Mouse (Mus musculus) frontal cortex, adult (tissue): ENCODE data around the gene Mxd3.

ENCODE experiments used
- ATAC-seq: cut with Nextera tagmentation; 2 replicates; pipeline ENCODE4 v1.9.2; 2017; ENCODE audit warnings: mild to moderate bottlenecking, moderate library complexity, mixed read lengths; ENCODE audit not compliant: low TSS enrichment

Mxd3 gene

DNA sequence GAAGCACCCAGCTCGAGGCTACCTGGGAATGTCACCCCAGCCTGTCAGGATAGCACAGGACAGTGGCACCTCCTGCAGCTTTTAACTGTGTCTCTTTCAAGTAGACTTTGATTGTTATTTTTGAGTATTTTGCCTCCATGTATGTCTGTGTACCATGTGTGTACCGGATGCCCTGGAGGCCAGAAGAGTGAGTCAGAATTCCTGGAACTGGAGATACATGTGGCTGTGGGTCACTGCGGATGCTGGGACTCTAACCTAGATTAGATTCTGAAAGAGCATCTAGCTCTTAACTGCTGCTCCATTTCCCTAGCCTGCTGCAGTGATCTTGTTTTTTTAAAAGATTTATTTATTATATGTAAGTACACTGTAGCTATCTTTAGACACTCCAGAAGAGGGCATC, 2.7 kb upstream of the Mxd3 start:
- no peak for ATAC-seq

DNA sequence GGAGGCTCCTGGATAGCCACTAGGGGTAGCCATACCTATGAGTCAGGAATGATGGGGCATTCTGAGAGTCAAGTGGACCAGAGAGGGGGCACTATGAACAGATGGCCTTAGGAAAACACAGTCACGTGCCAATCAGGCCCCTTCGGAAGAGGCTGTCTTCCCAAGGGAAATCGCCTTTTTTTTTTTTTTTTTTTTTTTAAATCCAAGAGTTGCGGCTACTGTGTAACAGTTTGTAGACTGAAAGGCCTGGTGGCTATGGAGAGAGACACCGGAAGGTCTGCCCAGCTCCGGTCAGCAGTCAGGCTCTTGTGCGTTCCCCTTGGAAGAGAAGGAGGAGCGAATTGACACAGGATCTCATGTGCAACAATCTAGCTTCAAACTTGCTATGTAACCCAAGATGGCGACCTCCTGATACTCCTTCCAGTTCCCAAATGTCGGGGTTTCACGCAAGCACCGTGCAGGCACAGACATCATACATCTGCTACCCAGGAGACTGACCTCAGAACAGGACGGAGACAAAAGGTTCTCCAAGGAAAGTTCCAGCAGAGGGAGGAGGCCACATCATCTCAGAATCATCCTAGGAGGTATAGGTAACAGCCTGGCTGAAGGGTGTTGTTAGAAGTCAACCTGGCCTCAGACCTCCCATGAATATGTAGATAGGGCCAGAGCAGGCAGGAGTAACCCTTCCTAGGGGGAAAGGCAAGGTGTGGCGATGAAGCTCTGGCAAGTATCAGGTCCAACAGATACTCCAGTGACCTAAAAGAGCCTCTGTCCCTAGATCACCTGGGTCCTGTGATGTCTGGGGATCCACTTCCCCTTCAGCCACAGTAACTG, 1.2 kb upstream of the Mxd3 start:
- no peak for ATAC-seq

- ATAC-seq, result no peak
Observed at GRCm38 (mm10) chr13:55329109-55329682, 427 bp downstream of the Mxd3 start.

DNA sequence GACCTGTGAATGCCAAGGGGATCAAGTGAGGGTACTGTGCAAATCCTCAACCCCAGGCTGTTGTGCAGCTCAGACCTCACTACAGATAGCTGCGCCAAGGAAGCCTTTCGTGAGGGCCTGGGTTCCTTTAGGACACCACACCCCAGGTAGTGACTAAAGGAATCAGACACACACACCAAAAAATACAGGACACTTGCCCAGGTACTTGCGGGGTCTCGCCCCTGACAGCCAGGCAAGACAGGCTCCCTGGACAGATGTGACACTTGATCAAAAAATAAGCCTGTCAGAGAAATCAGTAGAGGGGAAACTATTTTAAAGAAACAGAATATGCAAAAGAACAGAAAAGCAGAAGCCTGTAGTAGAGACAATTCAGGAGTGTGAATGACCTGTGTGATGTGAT, 982 bp downstream of the Mxd3 start:
- no peak for ATAC-seq

DNA sequence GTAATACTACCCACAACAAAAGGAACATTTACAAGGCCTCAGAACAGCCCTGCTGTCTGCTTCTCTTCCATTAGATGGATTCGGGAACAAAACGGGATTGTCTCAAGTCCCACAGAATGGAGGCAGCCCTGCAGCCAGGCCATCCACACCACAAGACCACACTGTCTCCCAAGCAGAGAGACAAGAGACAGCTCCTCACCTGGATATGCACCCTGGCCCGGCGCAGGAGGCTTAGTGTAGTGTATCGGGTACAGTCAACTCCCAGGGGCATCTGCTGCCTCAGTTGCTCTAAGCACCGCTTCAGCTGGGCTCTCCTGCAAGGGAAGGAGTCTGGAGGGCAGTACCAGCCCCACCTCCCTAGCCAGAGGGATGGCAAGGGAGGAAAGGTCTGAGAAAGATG, 1.5 kb downstream of the Mxd3 start:
- ATAC-seq, result no peak

- ATAC-seq, result peak; percentile 65
Observed at GRCm38 (mm10) chr13:55327633-55328032, 2.0 kb downstream of the Mxd3 start.

DNA sequence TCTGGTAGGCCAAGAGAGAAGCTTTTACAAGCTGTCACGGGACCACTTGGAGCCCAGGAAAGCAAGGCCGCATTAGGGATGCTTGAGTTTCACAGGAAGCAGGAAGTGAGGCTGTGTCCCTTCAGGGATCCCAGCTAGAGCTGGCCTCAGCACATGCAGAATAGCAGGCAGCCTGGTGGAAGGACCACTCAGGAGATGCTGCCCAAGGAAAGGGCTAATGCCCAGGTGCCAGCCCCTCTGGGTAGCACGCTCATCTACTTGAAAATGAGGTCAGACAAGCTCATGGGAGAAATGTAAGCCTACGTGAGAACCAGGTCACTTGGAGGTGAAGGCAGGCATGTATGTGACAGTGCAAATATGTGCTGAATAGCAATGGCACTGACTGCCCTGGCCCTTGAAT, 2.5 kb downstream of the Mxd3 start:
- no peak for ATAC-seq

DNA sequence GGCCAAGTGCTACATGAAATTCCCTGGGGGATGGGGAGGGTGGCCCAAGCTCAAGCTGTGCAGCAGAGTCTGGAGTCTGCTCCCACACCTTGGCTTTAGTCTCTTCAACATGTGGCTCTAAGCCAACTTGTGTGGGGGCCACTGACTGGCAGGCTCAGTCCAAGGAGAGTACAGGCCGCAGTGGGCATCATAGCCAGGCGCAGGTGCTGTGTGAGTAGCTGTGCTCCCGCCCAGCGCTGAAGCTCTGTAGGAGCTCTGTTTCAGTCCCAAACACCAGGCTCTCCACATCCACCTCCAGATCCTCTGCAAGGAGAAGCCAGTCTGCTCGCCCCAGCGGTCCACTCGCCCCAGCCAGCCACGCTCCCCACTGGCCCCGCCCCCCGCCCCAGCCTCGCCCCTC, 4.0 kb downstream of the Mxd3 start:
- peak; percentile 31 for ATAC-seq

DNA sequence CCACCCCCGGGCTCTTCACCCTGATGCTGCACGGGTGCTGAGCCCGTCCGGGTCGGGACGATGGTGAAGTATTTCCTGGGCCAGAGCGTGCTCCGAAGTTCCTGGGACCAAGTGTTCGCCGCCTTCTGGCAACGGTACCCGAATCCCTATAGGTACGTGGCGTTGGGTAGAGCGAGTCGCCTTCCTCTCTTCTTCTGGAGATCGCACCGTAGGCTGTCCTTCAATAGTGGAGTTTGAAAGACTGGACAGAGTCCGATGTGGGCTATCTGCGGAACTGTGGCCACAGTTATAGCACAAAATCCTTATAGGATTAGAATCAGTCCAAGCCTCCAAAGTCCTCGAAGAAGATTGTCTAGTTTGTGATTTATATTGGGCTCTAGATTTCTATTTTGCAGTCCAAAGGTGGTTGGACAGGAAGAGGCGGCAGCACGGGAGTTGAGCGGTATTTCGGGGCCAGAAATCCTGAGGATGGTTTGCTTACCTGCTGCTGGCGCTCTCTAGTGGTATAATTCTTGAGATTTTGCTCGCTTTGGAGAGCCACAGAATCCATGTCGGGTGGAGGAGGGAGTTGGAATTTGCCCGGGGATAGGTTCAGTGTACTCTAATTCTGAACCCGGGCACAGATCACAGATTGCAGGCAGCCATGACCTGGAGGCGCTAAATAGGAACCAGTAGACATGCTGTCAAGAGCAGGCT, 7.3 kb downstream of the Mxd3 start:
- ATAC-seq, result peak; percentile 38; the same call in 1 of the 2 replicates

DNA sequence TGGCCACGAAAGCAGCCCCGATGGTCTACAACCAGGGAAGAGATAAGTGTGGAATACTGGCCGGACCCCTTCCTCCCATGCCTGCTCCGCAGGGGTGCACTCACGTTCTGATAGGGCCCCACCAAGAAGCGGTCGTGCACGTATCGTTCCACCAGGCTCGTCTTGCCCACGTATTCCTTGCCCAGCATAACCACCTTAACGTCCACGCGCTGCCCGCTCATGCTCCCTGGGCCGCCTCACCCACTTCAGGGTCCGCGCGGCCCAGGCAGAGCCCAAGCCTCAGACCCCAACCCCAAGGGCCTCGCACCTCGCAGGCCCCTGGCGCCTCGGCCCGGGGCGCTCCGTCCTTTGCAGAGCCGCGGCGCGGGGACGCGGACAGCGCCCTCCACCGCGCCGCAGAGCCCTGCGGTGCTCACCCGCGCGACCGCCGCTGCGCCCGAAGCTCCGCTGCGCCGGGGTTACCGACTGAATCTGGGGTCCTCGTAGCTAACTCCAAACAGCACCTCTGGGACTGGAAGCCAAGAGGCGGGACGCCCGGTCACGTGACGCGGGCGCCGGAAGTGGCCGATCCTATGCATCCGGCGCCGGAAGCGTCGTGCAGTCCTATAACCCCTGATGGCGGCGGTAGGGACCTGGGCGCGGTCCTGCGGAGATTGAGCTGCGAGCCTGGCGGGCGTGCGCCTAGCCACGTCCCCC, 8.0 kb downstream of the Mxd3 start, which contains the start of gene Rab24:
Gene Rab24, minus strand, starts transcription at position 513 of the 696 bp plus-strand sequence.
- ATAC-seq, result peak; percentile 73

DNA sequence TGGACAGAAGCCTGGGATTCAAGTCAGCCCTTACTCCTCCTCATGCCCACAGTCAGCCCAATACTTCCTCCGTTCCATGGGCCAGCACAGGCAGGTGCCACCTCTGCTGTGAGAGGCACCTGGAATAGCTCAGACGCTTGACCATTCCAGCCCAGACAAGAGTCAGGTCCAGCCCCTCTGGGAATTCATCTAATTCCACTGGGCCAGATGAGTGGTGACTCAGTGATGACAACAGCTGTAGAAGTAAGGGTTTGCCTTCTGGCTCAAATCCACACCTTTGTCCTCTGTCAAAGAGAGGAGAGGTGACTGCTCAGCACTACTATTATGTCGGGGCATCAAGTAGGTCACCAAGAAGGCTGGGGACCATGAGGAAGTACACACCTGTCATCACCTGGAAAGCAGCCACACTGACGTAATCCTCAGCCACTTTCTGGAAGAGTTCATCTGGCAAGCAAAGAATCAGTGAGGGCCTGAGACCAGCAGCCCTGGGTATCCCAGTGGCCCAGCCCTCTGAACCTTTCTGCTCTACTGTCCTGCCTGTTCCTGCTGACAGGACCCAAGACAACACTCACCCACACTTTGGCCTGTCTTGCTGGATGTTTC, 9.6 kb downstream of the Mxd3 start, which contains the start of gene Prelid1:
Gene Prelid1, plus strand, starts transcription at position 570 of the 603 bp plus-strand sequence.
- ATAC-seq, result no peak

DNA sequence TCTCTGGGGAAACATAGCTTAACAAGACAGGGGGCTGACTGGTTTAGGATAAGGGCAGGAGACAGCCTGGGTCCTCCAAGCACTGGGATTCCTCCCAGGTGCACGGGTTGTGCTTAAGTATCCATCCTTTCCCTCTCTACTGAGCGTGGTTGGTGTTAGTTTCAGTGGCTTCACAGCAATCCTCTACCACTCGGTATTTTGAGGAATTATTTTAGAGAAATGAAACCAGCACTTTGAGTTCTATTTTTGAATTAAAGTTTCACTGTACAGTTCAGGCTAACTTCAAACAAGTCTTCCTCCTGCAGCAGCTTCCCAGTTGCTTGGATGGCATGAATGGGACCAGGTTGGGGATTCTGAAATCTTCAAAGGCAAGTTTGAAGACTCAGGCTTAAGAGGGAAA, 11.3 kb downstream of the Mxd3 start:
- no peak for ATAC-seq

GRCm38 (mm10) chr13:55314891-55315412, 14.7 kb downstream of the Mxd3 start:
- no peak for ATAC-seq

DNA sequence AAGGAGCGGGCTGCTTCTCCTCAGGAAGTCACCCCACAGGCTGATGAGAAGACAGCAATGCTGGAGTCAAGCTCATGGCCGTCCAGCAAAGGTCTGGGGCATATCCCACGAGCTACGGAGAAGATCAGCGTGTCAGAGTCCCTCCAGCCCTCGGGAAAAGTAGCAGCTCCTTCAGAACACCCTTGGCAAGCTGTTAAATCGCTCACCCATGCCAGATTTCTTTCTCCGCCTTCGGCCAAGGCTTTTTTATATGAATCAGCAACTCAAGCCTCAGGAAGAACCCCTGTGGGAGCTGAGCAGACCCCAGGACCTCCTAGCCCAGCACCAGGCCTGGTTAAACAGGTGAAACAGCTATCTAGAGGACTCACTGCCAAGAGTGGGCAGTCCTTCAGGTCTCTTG, 16.6 kb downstream of the Mxd3 start:
- ATAC-seq, result no peak

GRCm38 (mm10) chr13:55312028-55312630, 17.5 kb downstream of the Mxd3 start:
- ATAC-seq, result peak; percentile 86

- ATAC-seq, result no peak
Observed at GRCm38 (mm10) chr13:55300913-55301312, 28.7 kb downstream of the Mxd3 start.

DNA sequence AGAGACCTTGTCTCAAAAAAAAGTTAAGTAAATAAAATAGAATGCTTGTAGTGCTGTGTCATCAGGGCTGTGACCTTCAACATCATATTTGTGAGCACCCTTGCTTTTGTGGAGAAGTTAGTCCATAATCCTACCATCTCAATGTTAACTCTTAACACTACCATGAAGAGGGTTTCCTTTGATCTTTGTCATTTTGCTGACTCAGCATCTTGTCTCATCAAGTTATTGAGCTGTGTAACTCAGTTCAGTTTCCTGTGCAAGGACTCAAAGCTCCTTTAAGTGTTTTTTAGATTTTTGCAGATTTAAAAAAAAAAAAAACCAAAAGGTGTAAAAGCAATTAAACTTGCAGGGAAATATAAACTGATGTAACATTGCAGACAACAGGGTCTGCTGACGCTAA, 32.9 kb downstream of the Mxd3 start:
- no peak for ATAC-seq

DNA sequence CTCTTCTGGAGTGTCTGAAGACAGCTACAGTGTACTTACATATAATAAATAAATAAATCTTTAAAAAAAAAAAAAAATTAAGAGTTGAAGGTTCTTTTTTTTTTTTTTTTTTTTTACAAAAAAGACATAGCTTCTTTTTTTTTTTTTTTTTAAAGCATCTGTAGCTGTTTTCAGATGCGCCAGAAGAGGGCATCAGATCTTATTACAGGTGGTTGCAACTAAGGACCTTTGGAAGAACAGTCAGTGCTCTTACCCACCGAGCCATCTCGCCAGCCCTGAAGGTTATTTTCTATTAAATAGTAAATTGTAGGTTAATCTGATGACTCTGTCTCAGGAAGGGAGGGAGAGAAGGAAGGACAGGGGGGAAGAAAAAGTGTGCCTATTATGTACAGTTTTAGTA, 40.8 kb downstream of the Mxd3 start:
- no peak for ATAC-seq

GRCm38 (mm10) chr13:55277646-55278045, 52.0 kb downstream of the Mxd3 start:
- ATAC-seq, result no peak

- ATAC-seq, result no peak
Observed at GRCm38 (mm10) chr13:55277203-55277602, 52.4 kb downstream of the Mxd3 start.
